Mouse (Mus musculus) inflammation-experienced regulatory T-cells, adult 16 weeks (primary cell): Measurements from ENCODE around the gene Olfr199. TPM values are rescaled to one million over a fixed set of nuclear protein-coding genes. Genes with fewer than 3 reads are reported as not detected.

Source experiments
- polyA plus RNA-seq: library from polyadenylated mRNA; unstranded; fragments of 100-300 nt; shearing (Covaris generic); gene quantifications from one replicate; pipeline ENCODE4 v1.2.1, GENCODE M21; 2017

Olfr199 gene
- polyA plus RNA-seq: not detected

DNA sequence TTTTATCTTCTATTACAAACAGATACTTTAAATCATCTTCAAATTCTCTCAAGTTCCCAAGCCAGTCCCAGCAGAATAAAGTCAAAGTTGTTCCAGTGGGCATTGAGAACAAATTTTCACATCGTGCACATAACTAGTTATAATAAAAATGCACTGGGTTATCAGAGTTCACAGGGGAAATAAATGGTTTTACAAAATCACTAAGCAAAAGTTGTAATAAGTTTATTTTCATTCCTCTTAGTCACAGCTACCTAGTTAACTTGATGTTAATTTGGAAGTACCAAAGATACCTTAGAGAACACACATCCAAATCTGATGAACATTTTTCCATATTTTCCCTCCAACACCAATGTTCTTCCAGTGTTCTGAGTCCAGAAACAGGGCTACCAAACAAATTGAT is at the start of gene Olfr199:
TSS of gene Olfr199 (minus strand) at position 101 of the 400 bp plus-strand sequence.

DNA sequence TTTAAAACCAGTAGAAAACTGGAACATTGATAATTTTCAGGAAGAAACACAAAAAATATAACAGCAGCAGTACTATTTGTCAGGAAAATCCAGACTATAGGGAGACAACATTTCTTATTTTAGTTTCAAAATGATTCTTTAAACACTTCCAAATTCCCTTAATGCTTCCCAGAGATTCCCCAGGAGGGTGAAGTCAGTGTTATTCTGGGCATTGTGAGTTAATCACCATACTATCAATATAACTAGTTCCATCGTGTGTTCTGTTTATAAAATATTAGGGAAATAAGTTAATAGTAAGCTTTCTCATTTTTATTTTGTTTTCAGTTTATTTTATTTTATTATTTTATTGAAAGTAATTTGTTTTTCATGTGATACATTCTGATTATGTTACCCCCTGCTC is 16.1 kb downstream of the Olfr199 start, which contains the start of gene Olfr198:
TSS of gene Olfr198 (minus strand) at position 101 of the 400 bp plus-strand sequence.

GRCm38 (mm10) chr16:59170354-59170753 is 49.2 kb downstream of the Olfr199 start, which contains the start of gene Olfr196:
Gene Olfr196, minus strand, starts transcription at chr16:59170454.

Other genes with a start within 250 kb of the Olfr199 start
- not detected for gene Olfr183, start 224.4 kb downstream of the Olfr199 start, polyA plus RNA-seq
- not detected for gene Olfr186, start 189.5 kb downstream of the Olfr199 start, polyA plus RNA-seq
- gene Olfr187, start 180.0 kb downstream of the Olfr199 start, polyA plus RNA-seq: not detected
- not detected for gene Olfr190, start 141.8 kb downstream of the Olfr199 start, polyA plus RNA-seq
- gene Olfr191, start 129.9 kb downstream of the Olfr199 start, polyA plus RNA-seq: not detected
- not detected for gene Olfr193, start 107.9 kb downstream of the Olfr199 start, polyA plus RNA-seq
- gene Olfr194, start 98.7 kb downstream of the Olfr199 start, polyA plus RNA-seq: not detected
- not detected for gene Olfr195, start 72.7 kb downstream of the Olfr199 start, polyA plus RNA-seq
- not detected for gene Olfr196, start 49.3 kb downstream of the Olfr199 start, polyA plus RNA-seq
- not detected for gene Olfr198, start 16.2 kb downstream of the Olfr199 start, polyA plus RNA-seq
- gene Olfr201, start 52.9 kb upstream of the Olfr199 start, polyA plus RNA-seq: not detected
- gene Olfr202, start 67.0 kb upstream of the Olfr199 start, polyA plus RNA-seq: not detected
- gene Olfr203, start 79.1 kb upstream of the Olfr199 start, polyA plus RNA-seq: not detected
- not detected for gene Olfr204, start 98.5 kb upstream of the Olfr199 start, polyA plus RNA-seq
- gene Olfr205, start 111.4 kb upstream of the Olfr199 start, polyA plus RNA-seq: not detected
- gene Olfr206, start 129.5 kb upstream of the Olfr199 start, polyA plus RNA-seq: not detected
- gene Olfr209, start 144.2 kb upstream of the Olfr199 start, polyA plus RNA-seq: not detected
- 0.07 TPM for gene Gabrr3, start 187.6 kb upstream of the Olfr199 start, polyA plus RNA-seq